Mouse (Mus musculus): ENCODE data around the gene Vwa8.

GRCm38 (mm10) chr14:79180078-79180730 lies 331.4 kb downstream of the Vwa8 start:
- no peak for TF ChIP-seq CTCF (IDR thresholded peaks at IDR 0.05; ENCODE audit: low read depth)
- TF ChIP-seq EP300 (IDR thresholded peaks at IDR 0.05; ENCODE audit: low read depth), result no peak
